Mouse (Mus musculus) forebrain, embryonic 15.5 days (tissue): ENCODE results near the gene Macrod1. TPM values are rescaled to one million over a fixed set of nuclear protein-coding genes. Genes with fewer than 3 reads are reported as not detected.

Experiments used
- ATAC-seq: fragments of 200-750 bp; cut with Nextera tagmentation; replicated peaks from 2 replicates; pipeline ENCODE4 v1.8.0; 2017; ENCODE audit warnings: mild to moderate bottlenecking, moderate TSS enrichment, moderate library complexity
- H3K27ac ChIP-seq: fragments of 300-500 bp; sonication (generic); replicated peaks from 2 replicates; pipeline ENCODE4 v1.5.1; 2015; ENCODE audit warnings: mild to moderate bottlenecking, inconsistent platforms
- H3K27me3 ChIP-seq: fragments of 300-500 bp; sonication (generic); 2 replicates; pipeline ENCODE4 v1.6.1; 2015; ENCODE audit warnings: inconsistent platforms
- H3K36me3 ChIP-seq: fragments of 300-500 bp; sonication (generic); 2 replicates; pipeline ENCODE4 v1.6.1; 2015; ENCODE audit warnings: mild to moderate bottlenecking, inconsistent platforms
- H3K4me1 ChIP-seq: fragments of 300-500 bp; sonication (generic); 2 replicates; pipeline ENCODE4 v1.6.1; 2015; ENCODE audit warnings: inconsistent platforms
- H3K4me2 ChIP-seq: fragments of 300-500 bp; sonication (generic); replicated peaks from 2 replicates; pipeline ENCODE4 v1.6.1; 2015; ENCODE audit warnings: mild to moderate bottlenecking, inconsistent platforms
- H3K4me3 ChIP-seq: fragments of 300-500 bp; sonication (generic); 2 replicates; pipeline ENCODE4 v1.5.1; 2015; ENCODE audit warnings: mild to moderate bottlenecking, inconsistent platforms
- H3K9ac ChIP-seq: fragments of 300-500 bp; sonication (generic); replicated peaks from 2 replicates; pipeline ENCODE4 v1.6.1; 2015; ENCODE audit warnings: mild to moderate bottlenecking, inconsistent platforms
- H3K9me3 ChIP-seq: fragments of 300-500 bp; sonication (generic); 2 replicates; pipeline ENCODE4 v1.6.1; 2016; ENCODE audit warnings: inconsistent platforms
- WGBS: fragments of 180-500 bp; shearing (Covaris S2); methylation state at CpG from one replicate; pipeline ENCODE4 v1.1.7; 2015; ENCODE audit warnings: mixed read lengths; 5-methylcytosine and 5-hydroxymethylcytosine counted together
- polyA plus RNA-seq: library from polyadenylated mRNA; unstranded; fragments of >200 nt; fragmentation: Nextera tagmentation; extraction: Ambion mirVana; gene quantifications from 2 replicates; pipeline ENCODE4 v1.2.1, GENCODE M21; 2015

Gene Macrod1
- polyA plus RNA-seq, 1 experiment from 2014 or later, result 6.0 TPM

- 15% methylated on average over 5 of the region's 5 CpGs for WGBS
- H3K4me1 ChIP-seq, result peaks cover 59% of the 10 kb centered on the region
- H3K4me3 ChIP-seq, result no peak overlapping the region
- H3K36me3 ChIP-seq, result no peaks in the 10 kb centered on the region
- H3K4me2 ChIP-seq, result no peak overlapping the region
- H3K27ac ChIP-seq, result no peak overlapping the region
- H3K9me3 ChIP-seq, result no peaks in the 10 kb centered on the region
- no peak overlapping the region for H3K9ac ChIP-seq
- no peaks in the 10 kb centered on the region for H3K27me3 ChIP-seq
- no peak for ATAC-seq
These were observed 53.5 kb downstream of the Macrod1 start for GRCm38 (mm10) chr19:7110097-7110496.

- no peak overlapping the region for H3K4me2 ChIP-seq
- ATAC-seq, result no peak; the same call in 1 of the 2 replicates
- no peak overlapping the region for H3K9ac ChIP-seq
- H3K4me3 ChIP-seq, result no peak overlapping the region
- WGBS, result 42% methylated on average over 6 of the region's 6 CpGs
- H3K4me1 ChIP-seq, result peaks cover 60% of the 10 kb centered on the region
- no peaks in the 10 kb centered on the region for H3K36me3 ChIP-seq
- H3K27me3 ChIP-seq, result no peaks in the 10 kb centered on the region
- H3K9me3 ChIP-seq, result no peaks in the 10 kb centered on the region
- no peak overlapping the region for H3K27ac ChIP-seq
These were observed 54.3 kb downstream of the Macrod1 start for GRCm38 (mm10) chr19:7110875-7111274.

GRCm38 (mm10) chr19:7111309-7111708 lies 54.7 kb downstream of the Macrod1 start:
- H3K9me3 ChIP-seq, result no peaks in the 10 kb centered on the region
- H3K27ac ChIP-seq, result no peak overlapping the region
- no peak overlapping the region for H3K9ac ChIP-seq
- no peak overlapping the region for H3K4me3 ChIP-seq
- WGBS, result 83% methylated on average over 6 of the region's 6 CpGs
- peaks cover 60% of the 10 kb centered on the region for H3K4me1 ChIP-seq
- no peak overlapping the region for H3K4me2 ChIP-seq
- H3K36me3 ChIP-seq, result no peaks in the 10 kb centered on the region
- no peak for ATAC-seq
- H3K27me3 ChIP-seq, result no peaks in the 10 kb centered on the region

- H3K27ac ChIP-seq, result no peak overlapping the region
- H3K4me2 ChIP-seq, result no peak overlapping the region
- H3K36me3 ChIP-seq, result no peaks in the 10 kb centered on the region
- H3K4me3 ChIP-seq, result no peak overlapping the region
- no peak overlapping the region for H3K9ac ChIP-seq
- no peaks in the 10 kb centered on the region for H3K9me3 ChIP-seq
- H3K4me1 ChIP-seq, result peaks cover 60% of the 10 kb centered on the region
- no peak for ATAC-seq
- WGBS, result 85% methylated on average over 4 of the region's 4 CpGs
- no peaks in the 10 kb centered on the region for H3K27me3 ChIP-seq
These were observed 55.1 kb downstream of the Macrod1 start for GRCm38 (mm10) chr19:7111710-7112109.

GRCm38 (mm10) chr19:7112628-7113027 lies 56.0 kb downstream of the Macrod1 start:
- no peak overlapping the region for H3K4me2 ChIP-seq
- 16% methylated on average over 3 of the region's 3 CpGs for WGBS

GRCm38 (mm10) chr19:7113574-7113973 lies 57.0 kb downstream of the Macrod1 start:
- H3K4me2 ChIP-seq, result no peak overlapping the region
- H3K27ac ChIP-seq, result peak overlapping the region; percentile 49
- 0 out of 2 replicates have a peak, but pooled peaks have one; percentile 14 for ATAC-seq
- H3K9ac ChIP-seq, result 0 out of 2 replicates have a peak overlapping the region, but pooled peaks have one; percentile 6
- no peaks in the 10 kb centered on the region for H3K36me3 ChIP-seq
- no peaks in the 10 kb centered on the region for H3K9me3 ChIP-seq
- no peaks in the 10 kb centered on the region for H3K27me3 ChIP-seq
- H3K4me3 ChIP-seq, result no peak overlapping the region
- 8% methylated on average over 14 of the region's 14 CpGs for WGBS
- peaks cover 53% of the 10 kb centered on the region for H3K4me1 ChIP-seq

More at GRCm38 (mm10) chr19:7112628-7113027, 56.0 kb downstream of the Macrod1 start:
- Histone ChIP-seq H3K27ac (no peak overlapping the region), H3K9me3 (no peaks in the 10 kb centered on the region), H3K27me3 (no peaks in the 10 kb centered on the region), H3K9ac (no peak overlapping the region), H3K4me3 (no peak overlapping the region), H3K36me3 (no peaks in the 10 kb centered on the region), H3K4me1 (peaks cover 60% of the 10 kb centered on the region)
- ATAC-seq, result no peak

- Histone ChIP-seq H3K4me3 (no peak overlapping the region), H3K36me3 (no peaks in the 10 kb centered on the region), H3K4me1 (peaks cover 29% of the 10 kb centered on the region), H3K27me3 (no peaks in the 10 kb centered on the region), H3K4me2 (no peak overlapping the region), H3K9ac (no peak overlapping the region), H3K27ac (no peak overlapping the region), H3K9me3 (no peaks in the 10 kb centered on the region)
- WGBS, result 82% methylated on average over 4 of the region's 4 CpGs
- ATAC-seq, result no peak
These were observed 59.6 kb downstream of the Macrod1 start for GRCm38 (mm10) chr19:7116038-7116731.

GRCm38 (mm10) chr19:7117141-7117540 lies 60.5 kb downstream of the Macrod1 start:
- Histone ChIP-seq H3K9ac (no peak overlapping the region), H3K4me1 (peaks cover 34% of the 10 kb centered on the region), H3K4me3 (no peak overlapping the region), H3K9me3 (no peaks in the 10 kb centered on the region), H3K36me3 (no peaks in the 10 kb centered on the region), H3K27ac (no peak overlapping the region), H3K4me2 (no peak overlapping the region), H3K27me3 (no peaks in the 10 kb centered on the region)
- 66% methylated on average over 4 of the region's 4 CpGs for WGBS
- ATAC-seq, result no peak

GRCm38 (mm10) chr19:7117653-7118307 lies 61.2 kb downstream of the Macrod1 start:
- Histone ChIP-seq H3K27me3 (no peaks in the 10 kb centered on the region), H3K27ac (no peak overlapping the region), H3K4me1 (peaks cover 35% of the 10 kb centered on the region), H3K4me3 (no peak overlapping the region), H3K9me3 (no peaks in the 10 kb centered on the region), H3K36me3 (no peaks in the 10 kb centered on the region), H3K9ac (no peak overlapping the region), H3K4me2 (no peak overlapping the region)
- WGBS, result 81% methylated on average over 8 of the region's 8 CpGs
- no peak for ATAC-seq

- 80% methylated on average over 11 of the region's 11 CpGs for WGBS
- Histone ChIP-seq H3K9me3 (no peaks in the 10 kb centered on the region), H3K9ac (no peak overlapping the region), H3K4me1 (peaks cover 21% of the 10 kb centered on the region), H3K27ac (no peak overlapping the region), H3K4me2 (no peak overlapping the region), H3K27me3 (no peaks in the 10 kb centered on the region), H3K36me3 (no peaks in the 10 kb centered on the region), H3K4me3 (no peak overlapping the region)
- no peak for ATAC-seq
These were observed 64.6 kb downstream of the Macrod1 start for GRCm38 (mm10) chr19:7121252-7121651.

- H3K9ac ChIP-seq, result no peak overlapping the region
- H3K4me2 ChIP-seq, result no peak overlapping the region
- no peaks in the 10 kb centered on the region for H3K9me3 ChIP-seq
- peaks cover 26% of the 10 kb centered on the region for H3K4me1 ChIP-seq
- no peaks in the 10 kb centered on the region for H3K27me3 ChIP-seq
- peak; percentile 60 for ATAC-seq
- no peaks in the 10 kb centered on the region for H3K36me3 ChIP-seq
- no peak overlapping the region for H3K4me3 ChIP-seq
- H3K27ac ChIP-seq, result peak overlapping the region; percentile 70
- 40% methylated on average over 4 of the region's 4 CpGs for WGBS
These were observed 65.7 kb downstream of the Macrod1 start for GRCm38 (mm10) chr19:7122277-7122676.

GRCm38 (mm10) chr19:7122698-7123306 lies 66.2 kb downstream of the Macrod1 start:
- H3K27ac ChIP-seq, result peak overlapping the region; percentile 70
- WGBS, result 35% methylated on average over 10 of the region's 10 CpGs
- H3K9me3 ChIP-seq, result no peaks in the 10 kb centered on the region
- H3K4me2 ChIP-seq, result no peak overlapping the region
- no peak overlapping the region for H3K4me3 ChIP-seq
- no peak overlapping the region for H3K9ac ChIP-seq
- peaks cover 32% of the 10 kb centered on the region for H3K4me1 ChIP-seq
- no peaks in the 10 kb centered on the region for H3K27me3 ChIP-seq
- peak; percentile 53 for ATAC-seq
- no peaks in the 10 kb centered on the region for H3K36me3 ChIP-seq
